Mouse (Mus musculus): ENCODE data around the gene Gm5624.
"Not testable (repeated sequence)": the region's sequence is repeated elsewhere in the genome, so short reads cannot be mapped to it uniquely, and the experiment has no call there.

Gm5624 gene

GRCm38 (mm10) chr14:44627737-44628136 is at the start of gene Gm5624:
TSS of gene Gm5624 (minus strand) at chr14:44627938.
- not testable (repeated sequence) for DNase-seq

GRCm38 (mm10) chr14:44591765-44592164 is 36.0 kb downstream of the Gm5624 start:
- not testable (repeated sequence) for DNase-seq

GRCm38 (mm10) chr14:44582853-44583252 is 44.9 kb downstream of the Gm5624 start, which contains the start of gene Gm8247:
TSS of gene Gm8247 (plus strand) at chr14:44583153.
- DNase-seq, result not testable (repeated sequence)

- DNase-seq, result not testable (repeated sequence)
Observed at GRCm38 (mm10) chr14:44547961-44548360, 79.8 kb downstream of the Gm5624 start.

- DNase-seq, result not testable (repeated sequence)
Observed at GRCm38 (mm10) chr14:44517976-44518375, 109.8 kb downstream of the Gm5624 start, which contains the start of gene Gm17093. TSS of gene Gm17093 (plus strand) at chr14:44518276.

All from thymus, postnatal 25 days (tissue).